Mouse (Mus musculus) stomach, embryonic 15.5 days (tissue): ENCODE measurements around the gene Smox. TPM values are rescaled to one million over a fixed set of nuclear protein-coding genes. Genes with fewer than 3 reads are reported as not detected.

ENCODE experiments used
- ATAC-seq: fragments of 200-750 bp; cut with Nextera tagmentation; 2 replicates; pipeline ENCODE4 v1.8.0; 2017; ENCODE audit warnings: low read depth, moderate number of reproducible peaks, moderate TSS enrichment; ENCODE audit not compliant: insufficient read depth, low FRiP score
- H3K27ac ChIP-seq: fragments of 300-500 bp; sonication (generic); 2 replicates; pipeline ENCODE4 v1.5.1; 2015; ENCODE audit warnings: mild to moderate bottlenecking, inconsistent platforms
- H3K27me3 ChIP-seq: fragments of 300-500 bp; sonication (generic); replicated peaks from 2 replicates; pipeline ENCODE4 v1.6.1; 2015; ENCODE audit warnings: inconsistent platforms
- H3K36me3 ChIP-seq: fragments of 300-500 bp; sonication (generic); 2 replicates; pipeline ENCODE4 v1.6.1; 2015; ENCODE audit warnings: inconsistent platforms
- H3K4me1 ChIP-seq: fragments of 300-500 bp; sonication (generic); 2 replicates; pipeline ENCODE4 v1.6.1; 2015; ENCODE audit warnings: inconsistent platforms
- H3K4me2 ChIP-seq: fragments of 300-500 bp; sonication (generic); 2 replicates; pipeline ENCODE4 v1.6.1; 2015; ENCODE audit warnings: mild to moderate bottlenecking, inconsistent platforms
- H3K4me3 ChIP-seq: fragments of 300-500 bp; sonication (generic); replicated peaks from 2 replicates; pipeline ENCODE4 v1.5.1; 2015; ENCODE audit warnings: inconsistent platforms
- H3K9ac ChIP-seq: fragments of 300-500 bp; sonication (generic); 2 replicates; pipeline ENCODE4 v1.6.1; 2015; ENCODE audit warnings: inconsistent platforms
- H3K9me3 ChIP-seq: fragments of 300-500 bp; sonication (generic); 2 replicates; pipeline ENCODE4 v1.6.1; 2016; ENCODE audit warnings: inconsistent platforms
- WGBS: fragments of 180-500 bp; shearing (Covaris S2); methylation state at CpG from one replicate; pipeline ENCODE4 v1.1.7; 2015; 5-methylcytosine and 5-hydroxymethylcytosine counted together
- polyA plus RNA-seq: library from polyadenylated mRNA; unstranded; fragments of >200 nt; fragmentation: Nextera tagmentation; extraction: Ambion mirVana; gene quantifications from 2 replicates; pipeline ENCODE4 v1.2.1, GENCODE M21; 2015

The Smox gene
- polyA plus RNA-seq, 1 experiment from 2014 or later: 41.6 TPM

GRCm38 (mm10) chr2:131562586-131563122 is 71.4 kb downstream of the Smox start:
- peak overlapping the region; percentile 53 for H3K4me3 ChIP-seq
- H3K9me3 ChIP-seq: no peaks in the 10 kb centered on the region
- H3K36me3 ChIP-seq: no peaks in the 10 kb centered on the region
- peaks cover 10% of the 10 kb centered on the region for H3K4me1 ChIP-seq
- 1% methylated on average over 24 of the region's 30 CpGs for WGBS
- H3K9ac ChIP-seq: 0 out of 2 replicates have a peak overlapping the region, but pooled peaks have one; percentile 26
- peak overlapping the region; percentile 87 for H3K4me2 ChIP-seq
- peak; percentile 38; the same call in 1 of the 2 replicates for ATAC-seq
- peaks cover 71% of the 10 kb centered on the region for H3K27me3 ChIP-seq
- no peak overlapping the region for H3K27ac ChIP-seq

Other genes starting within 250 kb of the Smox start
- 35.6 and 39.5 TPM in 2 replicates for gene Pank2, start 229.0 kb upstream of the Smox start, polyA plus RNA-seq
- gene Rnf24, start 138.6 kb upstream of the Smox start, polyA plus RNA-seq: 3.0 and 3.3 TPM in 2 replicates
- 0.85 and 0.96 TPM in 2 replicates for gene Adra1d, start 70.8 kb downstream of the Smox start, polyA plus RNA-seq